Mouse (Mus musculus) spleen, postnatal 14 days (tissue): ENCODE results near the gene Uhrf2.
"Not testable (repeated sequence)": the region's sequence is repeated elsewhere in the genome, so short reads cannot be mapped to it uniquely, and the experiment has no call there.

ENCODE experiments used
- DNase-seq, 2 experiments: peaks; one replicate each; pipeline ENCODE4 v3.0.0; 2021 to 2022; ENCODE audit warnings: low spot score in 2 of 2

Gene Uhrf2

GRCm38 (mm10) chr19:30029894-30030635, at the start of gene Uhrf2:
Uhrf2 (plus strand) TSS chr19:30030513.
- peak; percentile 94 to 96 for DNase-seq

- DNase-seq = no peak
These were observed 45.9 kb upstream of the Uhrf2 start for GRCm38 (mm10) chr19:29984208-29985005.

GRCm38 (mm10) chr19:29986464-29987091, 43.7 kb upstream of the Uhrf2 start:
- no peak for DNase-seq

GRCm38 (mm10) chr19:30000406-30001365, 29.6 kb upstream of the Uhrf2 start:
- DNase-seq = no peak

GRCm38 (mm10) chr19:30001550-30001949, 28.8 kb upstream of the Uhrf2 start:
- DNase-seq = no peak

GRCm38 (mm10) chr19:30003621-30004020, 26.7 kb upstream of the Uhrf2 start, which contains the start of gene Trpd52l3:
Trpd52l3 (plus strand) TSS chr19:30003790.
- no peak for DNase-seq

GRCm38 (mm10) chr19:30006371-30006770, 23.9 kb upstream of the Uhrf2 start:
- DNase-seq = no peak

GRCm38 (mm10) chr19:30010520-30011296, 19.6 kb upstream of the Uhrf2 start:
- DNase-seq = no peak

GRCm38 (mm10) chr19:30014331-30014730, 16.0 kb upstream of the Uhrf2 start:
- no peak for DNase-seq

GRCm38 (mm10) chr19:30016156-30016555, 14.2 kb upstream of the Uhrf2 start:
- no peak for DNase-seq

GRCm38 (mm10) chr19:30023419-30023818, 6.9 kb upstream of the Uhrf2 start:
- not testable (repeated sequence) for DNase-seq

- DNase-seq = no peak
These were observed 1.2 kb upstream of the Uhrf2 start for GRCm38 (mm10) chr19:30029002-30029710.

- DNase-seq = peak in 1 of 2 experiments; percentile 4
These were observed 539 bp downstream of the Uhrf2 start for GRCm38 (mm10) chr19:30030636-30031467.

GRCm38 (mm10) chr19:30031468-30031931, 1.2 kb downstream of the Uhrf2 start:
- no peak for DNase-seq

- no peak for DNase-seq
These were observed 1.9 kb downstream of the Uhrf2 start for GRCm38 (mm10) chr19:30032206-30032605.

- no peak for DNase-seq
These were observed 5.0 kb downstream of the Uhrf2 start for GRCm38 (mm10) chr19:30035361-30035760.

GRCm38 (mm10) chr19:30043691-30044090, 13.4 kb downstream of the Uhrf2 start:
- no peak for DNase-seq

- DNase-seq = no peak
These were observed 14.3 kb downstream of the Uhrf2 start for GRCm38 (mm10) chr19:30044630-30045029.

- peak in 1 of 2 experiments; percentile 31 for DNase-seq
These were observed 15.5 kb downstream of the Uhrf2 start for GRCm38 (mm10) chr19:30045857-30046256.
